Mouse (Mus musculus) stomach, embryonic 14.5 days (tissue): ENCODE measurements at regions not wholly inside any gene's neighbourhood (a gene's known extent, or its start where the extent isn't known, plus 50 kb on each side); places are given as distances from the start of the nearest gene placed in this dataset.

Experiments used
- ATAC-seq: fragments of 200-750 bp; cut with Nextera tagmentation; 2 replicates; pipeline ENCODE4 v1.8.0; 2017; ENCODE audit warnings: low read depth, moderate TSS enrichment; ENCODE audit not compliant: insufficient number of reproducible peaks, insufficient read depth, low FRiP score
- H3K27ac ChIP-seq: fragments of 300-500 bp; sonication (generic); 2 replicates; pipeline ENCODE4 v1.5.1; 2014; ENCODE audit warnings: mild to moderate bottlenecking, low read length, moderate library complexity, mixed read lengths
- H3K27me3 ChIP-seq: fragments of 300-500 bp; sonication (generic); 2 replicates; pipeline ENCODE4 v1.6.1; 2014; ENCODE audit warnings: low read length, control low read depth, mixed read lengths; ENCODE audit not compliant: control insufficient read depth, insufficient read depth
- H3K36me3 ChIP-seq: fragments of 300-500 bp; sonication (generic); 2 replicates; pipeline ENCODE4 v1.6.1; 2014; ENCODE audit warnings: mild to moderate bottlenecking, control low read depth, low read length, moderate library complexity, mixed read lengths; ENCODE audit not compliant: control insufficient read depth, insufficient read depth
- H3K4me1 ChIP-seq: fragments of 300-500 bp; sonication (generic); 2 replicates; pipeline ENCODE4 v1.6.1; 2014; ENCODE audit warnings: low read length, control low read depth, mixed read lengths; ENCODE audit not compliant: control insufficient read depth, insufficient read depth
- H3K4me2 ChIP-seq: fragments of 300-500 bp; sonication (generic); replicated peaks from 2 replicates; pipeline ENCODE4 v1.6.1; 2014; ENCODE audit warnings: low read depth, low read length, control low read depth
- H3K4me3 ChIP-seq: fragments of 300-500 bp; sonication (generic); 2 replicates; pipeline ENCODE4 v1.5.1; 2014; ENCODE audit warnings: low read depth, low read length, control low read depth
- H3K9ac ChIP-seq: fragments of 300-500 bp; sonication (generic); replicated peaks from 2 replicates; pipeline ENCODE4 v1.6.1; 2014; ENCODE audit warnings: low read depth, mild to moderate bottlenecking, control low read depth, low read length, moderate library complexity, mixed read lengths
- H3K9me3 ChIP-seq: fragments of 300-500 bp; sonication (generic); 2 replicates; pipeline ENCODE4 v1.6.1; 2016; ENCODE audit warnings: low read depth, low read length, control low read depth; ENCODE audit not compliant: control insufficient read depth
- WGBS: fragments of 180-500 bp; shearing (Covaris S2); extraction: QIAGEN DNeasy Blood & Tissue Kit; methylation state at CpG from one replicate; pipeline ENCODE4 v1.1.7; 2014; 5-methylcytosine and 5-hydroxymethylcytosine counted together

DNA sequence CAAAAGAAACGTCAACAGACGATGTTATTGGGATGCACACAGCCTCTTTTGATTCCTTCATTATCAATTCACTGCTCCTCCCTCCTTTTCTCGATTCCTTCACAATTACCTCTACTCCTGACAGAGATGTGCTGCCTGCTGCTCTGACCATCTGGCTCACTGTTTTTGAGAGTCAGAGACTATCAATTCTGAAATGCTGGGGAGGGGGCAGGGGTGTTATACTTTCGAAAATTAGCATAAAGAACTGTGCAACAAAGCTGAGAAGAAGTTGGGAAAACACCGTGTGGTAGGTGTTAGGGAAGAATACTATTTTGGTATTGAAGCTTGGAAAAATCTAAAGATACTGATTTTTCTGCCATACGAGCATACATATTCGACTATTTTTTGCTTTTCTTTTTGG, 96.4 kb downstream of the Nedd1 start:
- H3K9ac ChIP-seq: no peak overlapping the region
- no peak overlapping the region for H3K27ac ChIP-seq
- no peaks in the 10 kb centered on the region for H3K4me1 ChIP-seq
- no peaks in the 10 kb centered on the region for H3K36me3 ChIP-seq
- 79% methylated on average over 7 of the region's 7 CpGs for WGBS
- ATAC-seq: no peak
- H3K4me2 ChIP-seq: no peak overlapping the region
- no peaks in the 10 kb centered on the region for H3K9me3 ChIP-seq
- no peak overlapping the region for H3K4me3 ChIP-seq
- no peaks in the 10 kb centered on the region for H3K27me3 ChIP-seq

DNA sequence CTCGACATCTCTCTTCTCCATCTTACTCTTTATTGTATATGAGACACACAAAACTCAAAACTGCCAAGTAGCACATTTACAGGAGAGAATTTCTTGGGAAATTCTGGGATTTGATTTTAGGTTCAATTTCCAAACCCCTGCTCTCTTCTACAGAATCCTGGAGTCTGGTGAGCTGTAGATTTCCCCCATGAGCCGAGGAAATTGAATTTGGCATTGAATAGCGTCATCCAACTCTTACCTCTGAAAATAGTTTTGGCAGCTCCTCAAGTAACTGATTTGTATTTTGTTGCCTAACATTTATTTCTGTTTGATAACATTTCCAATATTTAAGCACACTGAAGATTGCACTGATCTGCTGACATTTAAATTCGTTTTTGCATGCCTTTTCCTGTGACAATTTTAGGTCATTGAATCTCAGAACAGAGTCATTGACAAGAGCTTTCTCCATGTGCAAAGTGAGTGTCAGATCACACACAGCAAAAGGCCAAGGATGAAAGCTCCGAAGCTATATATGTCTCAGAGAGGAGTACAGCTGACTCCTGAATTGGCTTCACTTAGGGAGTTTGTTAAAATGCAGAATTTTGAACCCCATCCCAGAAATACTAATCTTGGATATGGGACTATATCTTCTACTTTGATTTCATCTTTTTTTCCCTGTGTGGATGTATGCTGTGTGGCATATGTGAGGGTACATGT, 106.4 kb downstream of the Nedd1 start:
- Histone ChIP-seq H3K27ac (no peak overlapping the region), H3K36me3 (no peaks in the 10 kb centered on the region), H3K27me3 (no peaks in the 10 kb centered on the region), H3K4me3 (no peak overlapping the region), H3K9ac (no peak overlapping the region), H3K4me2 (no peak overlapping the region), H3K9me3 (no peaks in the 10 kb centered on the region), H3K4me1 (no peaks in the 10 kb centered on the region)
- WGBS: 81% methylated on average over 4 of the region's 5 CpGs
- no peak for ATAC-seq

DNA sequence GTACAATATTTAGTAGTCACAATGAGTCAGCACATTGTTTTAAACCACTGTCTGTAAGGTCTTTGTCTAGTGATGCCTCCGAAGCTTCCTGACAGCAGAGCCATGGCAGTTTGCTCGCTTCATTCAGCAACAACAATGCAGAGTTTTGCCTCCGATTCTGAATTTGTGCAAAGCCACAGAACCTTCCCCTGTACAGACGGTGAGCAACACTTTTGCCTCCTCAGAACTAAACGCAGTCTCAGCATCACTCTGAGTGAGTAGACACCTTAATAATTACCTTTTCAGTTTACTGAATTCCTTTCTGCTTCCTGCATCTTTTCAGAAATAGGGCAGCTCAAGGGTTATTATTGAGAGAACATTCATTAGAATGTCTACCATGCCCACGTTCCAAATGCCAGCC, 107.9 kb downstream of the Nedd1 start:
- no peak overlapping the region for H3K27ac ChIP-seq
- no peaks in the 10 kb centered on the region for H3K36me3 ChIP-seq
- H3K9me3 ChIP-seq: no peaks in the 10 kb centered on the region
- ATAC-seq: no peak
- no peaks in the 10 kb centered on the region for H3K4me1 ChIP-seq
- no peak overlapping the region for H3K4me3 ChIP-seq
- H3K27me3 ChIP-seq: no peaks in the 10 kb centered on the region
- no peak overlapping the region for H3K4me2 ChIP-seq
- WGBS: 83% methylated on average over 6 of the region's 6 CpGs
- H3K9ac ChIP-seq: no peak overlapping the region

DNA sequence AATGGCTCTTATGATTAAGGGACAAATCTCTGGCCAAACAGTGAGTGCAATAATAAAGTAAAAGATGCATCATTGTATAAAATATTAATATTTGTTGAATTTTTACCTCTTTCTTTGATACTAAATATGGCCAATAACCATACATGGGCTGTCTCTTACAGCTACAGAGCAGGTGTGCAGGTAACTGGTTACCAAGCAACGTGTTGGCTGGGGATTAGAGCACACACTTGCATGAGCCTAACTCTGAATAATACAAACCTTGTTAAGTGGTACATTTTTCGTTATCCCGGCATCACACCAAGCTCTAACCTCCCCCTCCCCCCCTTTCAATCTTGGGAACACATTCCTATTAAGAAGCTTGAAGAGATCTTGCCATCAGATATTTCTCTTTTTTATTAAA, 111.2 kb downstream of the Nedd1 start:
- Histone ChIP-seq H3K27me3 (no peaks in the 10 kb centered on the region), H3K9ac (no peak overlapping the region), H3K4me3 (no peak overlapping the region), H3K36me3 (no peaks in the 10 kb centered on the region), H3K9me3 (no peaks in the 10 kb centered on the region), H3K27ac (no peak overlapping the region), H3K4me1 (no peaks in the 10 kb centered on the region), H3K4me2 (no peak overlapping the region)
- ATAC-seq: no peak
- WGBS: 78% methylated on average over 3 of the region's 3 CpGs

DNA sequence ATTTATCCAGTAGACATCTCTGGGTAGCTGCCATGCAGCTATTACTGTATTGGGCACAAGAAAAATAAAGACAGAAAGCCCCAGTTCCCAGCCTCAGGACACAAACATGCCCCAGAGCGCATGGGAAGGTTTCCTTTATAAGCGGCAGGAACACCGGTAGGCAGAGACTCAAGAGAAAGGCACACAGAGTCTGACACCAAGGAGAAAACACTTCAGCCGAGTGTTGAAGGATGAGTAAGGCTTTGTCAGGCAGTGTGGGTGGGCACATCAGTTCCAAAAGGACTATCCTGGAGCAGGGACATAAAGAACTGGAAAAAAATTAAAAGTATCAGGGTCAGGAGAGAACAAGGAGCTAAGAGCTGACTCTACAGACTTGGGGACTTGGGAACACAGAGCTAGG, 115.5 kb downstream of the Nedd1 start:
- Histone ChIP-seq H3K4me2 (no peak overlapping the region), H3K4me1 (no peaks in the 10 kb centered on the region), H3K4me3 (no peak overlapping the region), H3K9ac (no peak overlapping the region), H3K36me3 (no peaks in the 10 kb centered on the region), H3K9me3 (no peaks in the 10 kb centered on the region), H3K27ac (no peak overlapping the region), H3K27me3 (no peaks in the 10 kb centered on the region)
- WGBS: 50% methylated on average over 4 of the region's 4 CpGs
- no peak for ATAC-seq

DNA sequence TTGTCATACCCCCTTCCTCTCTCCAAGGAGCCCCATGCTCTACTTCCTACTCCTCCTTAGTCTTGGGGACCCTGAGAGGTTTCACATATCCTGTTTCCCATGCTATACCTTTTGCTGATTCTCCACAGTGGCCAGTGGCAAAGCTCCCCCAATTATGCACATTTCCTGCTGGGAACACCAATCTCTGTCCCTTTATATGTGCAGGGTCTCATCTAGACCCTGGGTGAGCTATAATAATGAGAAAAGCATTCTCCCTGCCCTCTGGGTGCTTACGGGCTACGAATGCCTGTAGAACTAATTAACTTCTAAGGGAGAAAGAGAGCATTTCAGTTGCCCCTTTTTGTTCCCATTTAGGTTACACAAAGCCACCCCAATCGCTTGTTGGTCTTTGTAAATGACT, 116.6 kb downstream of the Nedd1 start:
- no peak overlapping the region for H3K9ac ChIP-seq
- WGBS: 85% methylated on average over 3 of the region's 3 CpGs
- no peaks in the 10 kb centered on the region for H3K27me3 ChIP-seq
- H3K4me2 ChIP-seq: no peak overlapping the region
- no peaks in the 10 kb centered on the region for H3K9me3 ChIP-seq
- H3K4me1 ChIP-seq: no peaks in the 10 kb centered on the region
- no peak overlapping the region for H3K27ac ChIP-seq
- ATAC-seq: no peak
- H3K36me3 ChIP-seq: no peaks in the 10 kb centered on the region
- H3K4me3 ChIP-seq: no peak overlapping the region

DNA sequence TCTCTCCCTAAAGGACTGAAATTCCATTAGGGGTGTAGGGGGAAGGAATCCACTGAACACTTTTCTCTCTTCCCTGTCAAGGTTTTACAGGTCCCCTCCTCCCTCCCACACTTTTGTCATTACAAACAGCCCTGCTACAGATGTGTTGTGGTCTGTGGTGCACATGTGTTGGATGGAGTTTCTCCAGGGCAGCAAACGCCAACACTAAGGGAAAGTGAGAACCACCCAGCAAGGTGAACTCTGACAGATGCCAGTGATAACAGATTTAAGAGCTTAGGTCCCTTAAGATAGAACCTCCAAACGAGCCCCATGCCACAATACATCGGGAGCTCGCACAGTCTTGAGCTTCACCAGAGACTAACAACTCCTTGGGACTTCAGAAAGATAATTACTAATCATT, 122.1 kb downstream of the Nedd1 start:
- Histone ChIP-seq H3K27me3 (no peaks in the 10 kb centered on the region), H3K36me3 (no peaks in the 10 kb centered on the region), H3K4me3 (no peak overlapping the region), H3K9ac (no peak overlapping the region), H3K27ac (no peak overlapping the region), H3K4me2 (no peak overlapping the region), H3K4me1 (no peaks in the 10 kb centered on the region), H3K9me3 (no peaks in the 10 kb centered on the region)
- no peak for ATAC-seq
- 74% methylated on average over 4 of the region's 4 CpGs for WGBS

DNA sequence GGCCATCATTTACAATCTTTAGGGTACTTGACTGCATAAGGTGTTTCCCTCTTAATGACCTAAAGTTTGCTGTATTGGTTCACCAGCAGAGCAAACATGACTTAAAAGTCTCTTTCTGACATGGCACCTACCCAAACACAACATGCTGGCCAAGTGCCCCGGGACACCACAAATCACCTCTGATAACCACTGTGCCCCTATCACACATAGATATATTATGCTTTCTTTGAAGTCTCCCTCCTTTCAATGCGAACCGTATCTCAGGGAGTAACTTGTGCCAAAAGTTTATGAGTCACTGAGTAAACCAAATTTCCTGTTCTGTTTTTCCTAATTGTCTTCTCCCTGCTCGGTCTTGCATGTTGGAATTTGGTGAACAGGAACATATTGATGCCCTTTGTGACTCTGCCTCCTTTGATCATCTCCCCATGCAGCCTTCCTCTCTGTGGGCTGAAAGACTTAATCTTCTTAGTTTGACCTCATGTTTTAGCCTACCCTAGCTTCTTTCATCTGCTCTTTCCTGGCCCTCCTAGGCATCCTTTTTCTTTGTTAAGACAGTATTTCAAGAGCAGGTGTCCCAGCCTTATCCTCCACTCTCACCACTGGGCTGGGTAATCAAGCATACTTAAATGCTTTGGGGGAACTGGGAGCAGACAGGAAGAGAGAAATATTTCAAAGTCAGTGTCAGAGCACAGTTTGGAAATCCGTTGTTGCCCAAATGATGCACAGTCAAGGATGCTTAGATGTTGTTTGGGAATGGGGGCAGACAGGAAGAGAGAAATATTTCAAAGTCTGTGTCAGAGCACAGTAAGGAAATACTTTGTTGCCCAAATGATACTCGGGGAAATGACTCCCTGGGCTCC, 126.5 kb downstream of the Nedd1 start:
- Histone ChIP-seq H3K27me3 (no peaks in the 10 kb centered on the region), H3K36me3 (no peaks in the 10 kb centered on the region), H3K4me3 (no peak overlapping the region), H3K4me2 (no peak overlapping the region), H3K27ac (no peak overlapping the region), H3K9me3 (no peaks in the 10 kb centered on the region), H3K9ac (no peak overlapping the region), H3K4me1 (no peaks in the 10 kb centered on the region)
- WGBS: 24% methylated on average over 6 of the region's 6 CpGs
- ATAC-seq: peak; percentile 53; the same call in 1 of the 2 replicates
